Mouse (Mus musculus): ENCODE measurements around the gene Gstm6.
A peak's percentile ranks its signal among the peaks of the same experiment; 100 is the strongest.
"Not testable (repeated sequence)": the region's sequence is repeated elsewhere in the genome, so short reads cannot be mapped to it uniquely, and the experiment has no call there.

Gstm6 gene

DNA sequence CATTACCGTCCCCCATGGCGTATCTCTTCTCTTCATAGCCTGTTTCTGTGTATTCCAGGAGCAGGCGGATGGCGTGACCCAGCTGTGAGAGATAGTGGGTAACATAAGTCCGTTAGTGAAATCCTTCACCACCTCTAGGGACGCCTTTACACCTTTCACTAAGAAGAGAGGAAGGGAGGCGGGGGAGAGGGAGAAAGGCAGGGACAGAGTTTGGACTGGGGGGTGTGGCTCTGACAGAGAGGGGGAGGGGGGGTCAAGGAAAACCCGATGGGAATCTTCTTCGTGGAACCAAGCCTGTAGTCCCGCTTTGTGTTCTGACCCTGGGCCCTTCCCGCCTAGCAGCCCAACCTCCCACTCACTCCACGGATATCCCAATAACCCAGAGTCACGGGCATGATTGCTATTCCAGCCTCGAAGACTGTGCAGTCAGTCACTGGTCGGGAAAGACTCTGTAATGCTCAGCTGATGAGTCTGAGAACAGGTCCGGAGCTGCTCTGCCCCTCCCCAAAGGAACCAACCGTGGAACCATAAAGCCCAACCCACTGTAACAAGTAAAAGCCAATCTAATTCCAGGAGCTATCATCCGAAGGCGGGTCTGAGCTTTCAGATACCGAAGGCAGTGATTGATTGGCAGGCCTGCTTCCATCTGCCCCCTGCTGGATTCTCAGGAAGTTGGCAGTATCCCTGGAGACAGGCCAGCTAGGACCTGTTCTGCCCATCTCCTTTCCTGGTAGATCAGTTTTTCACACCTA lies at the start of gene Gstm6:
TSS of gene Gstm6 (minus strand) at position 511 of the 752 bp plus-strand sequence.
- no peak for DNase-seq (ENCODE audit: low spot score in 2 of 2)

DNA sequence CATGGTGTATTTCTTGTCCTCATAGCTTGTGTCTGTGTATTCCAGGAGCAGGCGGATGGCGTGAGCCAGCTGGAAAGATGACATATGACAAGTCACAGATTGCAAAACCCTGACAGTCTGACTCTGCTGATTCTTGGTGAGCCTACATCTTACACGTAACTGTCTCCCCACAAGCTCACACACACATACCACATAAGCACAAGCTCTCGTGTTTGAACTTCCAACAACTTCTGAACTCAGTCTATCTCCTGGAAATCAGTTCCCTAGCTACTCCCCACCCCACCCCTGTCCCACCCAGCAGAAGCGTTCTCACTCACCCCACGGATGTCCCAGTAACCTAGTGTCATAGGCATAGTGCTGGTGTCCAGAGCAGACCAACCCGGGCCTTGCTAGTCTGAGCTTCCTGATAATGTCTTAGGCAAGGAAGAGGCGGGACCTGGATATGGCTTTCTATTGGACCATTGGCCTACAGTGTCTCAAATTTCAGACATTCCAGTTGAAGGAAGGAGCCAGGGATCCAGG lies 42.6 kb upstream of the Gstm6 start, which contains the start of gene Gstm2:
TSS of gene Gstm2 (minus strand) at position 413 of the 522 bp plus-strand sequence.
- DNase-seq (ENCODE audit: low spot score in 2 of 2) = no peak

DNA sequence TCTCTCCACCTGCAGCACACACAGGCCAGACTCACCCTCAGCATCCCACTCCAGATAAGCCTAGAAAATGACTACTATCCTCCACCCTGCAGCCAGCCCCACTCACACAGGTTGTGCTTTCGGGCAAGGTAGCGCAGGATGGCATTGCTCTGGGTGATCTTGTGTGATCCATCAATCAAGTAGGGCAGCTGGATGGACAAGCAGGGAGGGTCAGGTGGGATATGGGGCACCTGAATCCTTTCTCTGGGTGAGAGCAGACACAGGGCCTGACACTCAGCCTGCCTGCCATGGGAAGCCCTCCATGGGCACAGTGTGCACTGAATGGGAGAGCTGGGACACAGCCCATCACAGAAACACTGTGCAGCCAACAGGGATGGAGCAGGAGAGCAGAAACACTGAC lies 41.6 kb upstream of the Gstm6 start:
- not testable (repeated sequence) for DNase-seq (ENCODE audit: low spot score in 2 of 2)

DNA sequence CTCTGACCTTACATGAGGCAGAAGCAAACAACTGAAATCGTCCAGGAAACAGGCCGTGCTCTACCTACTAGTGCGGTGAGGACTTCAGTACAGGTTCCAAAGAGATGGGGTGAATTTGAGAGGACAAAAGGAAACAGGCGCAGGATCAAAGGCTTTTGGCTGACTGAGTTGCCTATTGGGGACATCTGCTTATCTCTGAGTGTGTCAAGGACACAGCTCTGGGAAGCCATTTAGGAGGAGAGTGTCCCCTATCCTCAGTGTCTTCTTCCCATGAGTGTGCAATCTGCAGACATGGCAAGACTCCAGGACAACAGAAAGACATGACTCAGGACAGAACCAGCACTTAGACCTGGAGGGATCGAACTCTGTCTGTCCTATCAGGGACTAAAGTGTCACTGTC lies 40.9 kb upstream of the Gstm6 start:
- no peak for DNase-seq (ENCODE audit: low spot score in 2 of 2)

DNA sequence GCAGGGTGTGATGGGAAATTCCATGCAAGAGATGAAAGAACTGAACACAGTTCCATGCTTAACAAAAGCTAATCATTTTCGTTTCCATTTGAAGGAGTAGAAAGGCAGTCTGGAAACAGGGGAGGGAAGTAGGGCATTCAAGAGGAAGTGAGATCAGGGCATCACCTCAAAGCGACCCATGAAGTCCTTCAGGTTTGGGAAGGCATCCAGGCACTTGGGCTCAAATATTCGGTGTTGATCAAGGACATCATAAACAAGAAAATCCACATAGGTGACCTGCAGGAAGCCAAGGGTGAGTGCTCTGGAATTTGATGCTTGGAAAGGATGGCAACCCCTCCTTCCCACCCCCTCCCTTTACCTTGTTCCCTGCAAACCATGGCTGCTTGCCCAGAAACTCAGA lies 40.2 kb upstream of the Gstm6 start:
- DNase-seq (ENCODE audit: low spot score in 2 of 2) = no peak

DNA sequence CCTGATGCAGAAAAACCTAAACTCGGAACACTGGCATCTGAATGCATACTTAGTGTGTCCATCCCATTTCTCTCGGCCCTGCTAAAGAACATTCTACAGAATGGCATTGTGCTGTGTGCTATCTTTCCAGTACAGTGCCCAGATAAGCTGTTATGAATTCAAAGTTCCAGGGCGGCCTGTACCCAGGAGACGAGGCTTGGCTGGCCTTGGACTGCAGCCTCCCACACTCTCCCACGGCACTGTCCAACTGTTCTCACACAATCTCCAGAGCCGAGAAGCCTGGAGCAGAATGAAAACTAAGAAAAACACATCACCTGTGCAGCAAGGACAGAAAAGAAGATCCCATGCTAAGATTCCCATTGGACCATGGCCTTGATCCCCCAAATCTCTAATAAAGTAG lies 39.2 kb upstream of the Gstm6 start:
- DNase-seq (ENCODE audit: low spot score in 2 of 2) = no peak

DNA sequence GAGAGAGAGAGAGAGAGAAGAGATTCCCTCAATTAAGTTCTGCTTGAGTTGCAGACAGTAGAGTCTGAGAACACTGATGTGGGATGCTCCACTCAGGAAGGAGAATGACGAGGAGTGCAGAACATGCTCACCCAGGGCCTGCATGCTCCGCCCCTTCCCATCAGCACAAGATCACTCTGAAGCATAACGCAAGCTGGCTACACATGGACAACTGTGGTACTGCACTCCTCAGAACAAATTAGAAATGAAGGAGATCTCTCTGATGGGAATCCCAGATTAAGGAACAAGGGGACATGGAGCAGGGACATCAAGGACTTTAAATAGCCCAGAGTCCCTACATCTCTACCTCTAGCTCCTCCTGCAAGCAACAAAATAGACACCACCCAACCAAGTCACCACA lies 37.7 kb upstream of the Gstm6 start:
- DNase-seq (ENCODE audit: low spot score in 2 of 2) = no peak

DNA sequence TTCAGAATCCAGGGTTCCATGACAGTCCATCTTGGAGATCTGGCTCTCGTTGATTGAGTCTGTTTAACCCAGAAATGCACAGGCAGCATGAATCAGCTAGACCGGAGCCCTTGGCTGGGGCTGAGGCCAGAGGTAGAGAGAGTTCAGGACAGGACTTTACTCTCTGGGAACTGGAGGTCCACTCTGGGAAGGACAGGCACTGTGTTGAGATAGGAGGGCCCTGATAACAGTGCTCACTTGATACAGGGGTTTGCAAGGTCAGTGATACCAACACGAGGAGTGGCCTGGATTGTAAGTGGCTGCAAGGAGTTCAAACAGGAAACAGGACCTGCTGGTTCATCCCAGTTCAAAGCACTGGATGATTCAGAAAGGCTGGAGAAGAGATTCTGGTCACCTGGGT lies 34.1 kb upstream of the Gstm6 start:
- DNase-seq (ENCODE audit: low spot score in 2 of 2) = no peak

DNA sequence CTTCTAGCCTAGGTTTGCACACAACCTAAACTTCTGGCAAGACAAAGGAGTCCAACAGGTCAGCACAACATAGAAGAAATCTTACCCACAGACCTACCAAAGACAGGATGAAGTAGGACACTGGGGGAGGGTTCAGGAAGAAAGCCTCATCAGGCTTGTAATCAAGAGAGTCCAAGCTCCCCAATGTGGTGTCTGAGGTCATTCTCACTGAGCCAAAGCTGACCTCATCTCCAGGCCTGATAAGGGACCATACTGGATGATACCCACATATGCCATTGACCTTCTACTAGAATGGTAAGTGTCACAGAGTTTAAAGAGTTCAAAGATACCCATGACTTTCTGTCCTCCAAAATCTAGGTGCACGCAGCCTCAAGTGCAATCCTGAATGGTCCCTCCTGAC lies 30.7 kb upstream of the Gstm6 start:
- DNase-seq (ENCODE audit: low spot score in 2 of 2) = no peak

DNA sequence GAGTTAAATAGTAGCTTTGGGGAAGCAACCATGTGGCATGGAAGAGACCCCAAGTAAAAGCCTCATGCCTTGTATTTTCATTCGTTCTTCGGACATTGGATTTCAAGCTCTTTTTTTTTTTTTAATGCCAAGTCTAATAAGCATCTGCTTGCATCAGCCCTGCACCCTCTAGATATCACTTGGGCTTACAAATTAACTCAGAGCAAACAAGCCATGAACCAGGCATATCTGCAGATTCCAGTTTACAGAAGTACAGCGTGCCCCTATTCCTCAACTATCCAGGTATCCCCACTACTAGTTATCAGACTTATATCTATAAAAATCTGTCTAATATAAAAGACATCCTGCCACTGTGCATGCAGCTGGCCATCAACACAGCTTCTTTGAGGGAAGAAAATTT lies 28.5 kb upstream of the Gstm6 start:
- no peak for DNase-seq (ENCODE audit: low spot score in 2 of 2)

DNA sequence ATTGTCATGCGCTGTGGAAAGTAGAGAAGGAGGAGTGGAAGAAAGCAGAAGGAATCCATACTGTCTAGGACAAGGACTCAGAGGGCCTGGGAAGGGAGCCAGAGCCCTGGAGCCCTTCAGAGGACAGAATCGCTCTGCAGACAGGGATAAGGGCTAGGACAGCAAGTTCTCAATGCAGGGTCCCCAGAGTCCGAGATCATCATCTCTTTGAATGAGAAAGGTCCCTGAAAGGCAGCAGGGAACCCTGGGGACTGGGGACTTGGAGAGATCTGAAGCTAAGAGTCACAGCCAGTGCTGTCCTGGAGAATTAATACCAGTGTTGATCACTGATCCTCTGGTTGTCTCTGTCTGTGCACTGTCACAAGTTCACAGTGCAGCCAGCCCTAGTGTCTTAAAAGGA lies 27.6 kb upstream of the Gstm6 start:
- DNase-seq (ENCODE audit: low spot score in 2 of 2) = not testable (repeated sequence)

DNA sequence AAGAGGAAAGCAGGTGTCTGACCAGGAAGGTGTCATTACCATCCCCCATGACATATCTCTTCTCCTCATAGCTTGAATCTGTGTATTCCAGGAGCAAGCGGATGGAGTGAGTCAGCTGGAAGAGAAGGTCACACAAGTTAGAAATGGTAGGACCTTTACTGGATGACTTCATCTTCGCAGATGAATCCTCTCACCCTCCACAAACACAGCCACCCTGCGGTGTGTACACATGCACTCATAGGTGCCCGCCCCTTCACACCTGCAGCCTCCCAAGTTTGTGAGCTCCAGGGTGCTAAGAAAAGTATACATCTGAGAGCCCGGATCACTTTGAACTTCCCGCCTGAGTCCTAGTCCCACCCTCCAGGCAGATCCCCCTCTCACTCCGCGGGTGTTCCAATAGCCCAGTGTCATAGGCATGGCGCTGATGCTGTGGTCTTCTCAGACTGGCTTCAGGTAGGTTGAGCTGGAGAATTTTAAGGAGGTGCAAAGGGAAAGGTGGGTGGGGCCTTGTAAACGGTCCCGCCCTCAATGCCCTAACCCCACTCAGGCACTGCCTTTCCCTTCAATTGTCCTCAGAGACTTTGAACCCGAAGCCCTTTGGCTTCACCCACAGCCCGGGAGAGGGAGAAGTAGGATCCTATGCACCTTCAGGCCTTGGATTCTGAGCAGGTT lies 25.3 kb upstream of the Gstm6 start, which contains the start of gene Gstm3:
TSS of gene Gstm3 (minus strand) at position 560 of the 672 bp plus-strand sequence.
- DNase-seq (ENCODE audit: low spot score in 2 of 2) = no peak

DNA sequence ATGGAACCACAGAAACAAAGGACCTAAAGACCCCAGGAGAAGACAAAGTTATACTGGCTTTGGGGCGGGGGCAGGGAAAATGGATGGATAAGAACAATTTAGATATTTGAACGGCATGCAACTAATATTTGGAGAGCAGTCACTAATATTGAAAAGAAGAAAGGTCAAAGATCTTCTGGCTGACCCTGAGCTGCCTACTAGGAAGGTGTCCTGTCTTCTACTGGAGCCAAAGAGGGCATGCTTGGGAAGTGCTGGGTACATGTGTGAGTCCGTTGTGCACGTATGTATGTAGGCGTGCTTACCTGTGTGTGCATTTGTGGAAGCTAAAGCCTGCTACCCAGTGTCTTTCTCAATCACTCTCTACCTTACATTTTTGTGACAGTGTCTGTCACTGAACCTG lies 23.1 kb upstream of the Gstm6 start:
- DNase-seq (ENCODE audit: low spot score in 2 of 2) = no peak

DNA sequence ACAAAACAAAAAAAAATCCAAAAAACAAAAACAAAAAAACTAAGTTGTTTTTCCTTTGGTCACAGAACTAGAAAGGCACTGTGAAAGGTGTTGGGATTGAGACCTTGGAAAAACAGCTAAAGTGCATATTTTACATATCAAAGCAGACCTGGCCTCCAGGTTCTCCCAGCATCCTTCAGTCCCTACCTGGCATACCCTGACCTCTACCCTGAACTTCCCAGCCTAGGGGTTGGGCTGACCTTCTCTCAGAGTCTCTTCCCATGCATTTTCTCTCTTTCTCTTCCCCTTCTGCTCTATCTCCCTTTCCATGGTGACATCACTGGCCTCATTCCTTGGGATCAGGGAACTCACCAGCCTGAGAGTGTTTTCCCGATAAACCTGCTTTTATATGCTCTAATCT lies 22.0 kb upstream of the Gstm6 start:
- no peak for DNase-seq (ENCODE audit: low spot score in 2 of 2)

DNA sequence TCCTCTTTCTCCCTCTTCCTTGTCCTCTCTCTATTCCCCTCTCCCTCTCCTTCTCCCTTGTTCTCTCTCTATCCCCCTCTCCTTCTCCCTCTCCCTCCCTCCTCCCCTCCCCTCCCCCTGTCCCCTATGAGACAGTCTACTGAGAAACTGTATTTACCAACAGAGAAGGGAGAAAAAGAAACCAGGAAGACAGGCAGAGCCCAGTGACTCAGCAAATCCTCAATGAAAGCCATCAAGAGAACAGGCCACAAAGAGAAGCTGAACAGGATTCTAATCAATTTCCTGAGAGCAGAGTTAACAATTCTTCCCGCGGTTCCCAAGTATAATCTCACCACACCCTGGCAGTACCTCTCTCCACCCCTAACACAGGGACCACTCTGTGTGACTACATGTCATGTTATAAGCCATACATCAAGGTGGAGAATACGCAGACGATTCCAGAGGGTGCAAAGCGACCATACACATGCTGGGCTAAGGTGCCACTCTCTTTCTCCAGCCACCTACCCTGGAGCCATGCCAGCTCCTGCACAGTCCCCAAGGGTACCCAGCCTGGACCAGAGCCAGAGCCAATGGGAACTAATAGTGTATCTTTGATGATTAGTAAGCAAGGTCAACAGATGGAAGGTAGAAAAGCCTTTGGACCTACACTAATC lies 21.2 kb upstream of the Gstm6 start:
- no peak for DNase-seq (ENCODE audit: low spot score in 2 of 2)

DNA sequence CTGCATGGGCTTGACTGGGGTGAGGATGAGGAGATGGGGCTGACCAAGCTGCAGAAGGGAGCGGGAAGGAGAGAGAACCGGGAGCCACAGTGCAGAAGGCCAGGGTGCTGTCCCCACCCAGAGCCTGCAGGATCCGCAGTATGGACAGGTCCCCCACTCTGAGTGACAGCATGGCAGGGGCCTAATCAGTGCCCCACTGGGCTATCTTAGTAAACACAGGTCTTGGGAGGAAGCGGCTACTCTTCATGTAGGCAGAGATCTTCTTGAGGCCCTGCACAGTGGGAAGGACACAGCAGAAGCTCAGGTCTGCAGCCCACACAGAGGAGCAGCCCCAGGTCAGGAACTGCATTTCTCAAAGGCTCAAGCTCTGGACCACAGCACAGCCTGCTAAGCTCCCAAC lies 20.5 kb upstream of the Gstm6 start:
- DNase-seq (ENCODE audit: low spot score in 2 of 2) = no peak

DNA sequence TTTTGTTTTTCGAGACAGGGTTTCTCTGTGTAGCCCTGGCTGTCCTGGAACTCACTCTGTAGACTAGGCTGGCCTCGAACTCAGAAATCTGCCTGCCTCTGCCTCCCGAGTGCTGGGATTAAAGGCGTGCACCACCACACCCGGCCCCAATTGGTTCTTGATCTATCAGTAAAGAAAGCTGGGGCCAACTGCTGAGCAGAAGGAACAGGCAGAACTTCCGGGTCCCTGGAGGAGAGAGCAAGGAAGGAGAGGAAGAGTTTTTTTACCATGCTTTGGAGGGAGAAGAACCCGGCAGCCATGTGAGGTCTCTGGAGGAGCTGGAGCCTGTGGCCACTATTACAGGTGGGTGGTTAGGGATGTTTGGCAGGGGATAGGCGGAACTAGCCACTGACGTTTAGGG lies 11.7 kb upstream of the Gstm6 start:
- DNase-seq (ENCODE audit: low spot score in 2 of 2) = not testable (repeated sequence)

DNA sequence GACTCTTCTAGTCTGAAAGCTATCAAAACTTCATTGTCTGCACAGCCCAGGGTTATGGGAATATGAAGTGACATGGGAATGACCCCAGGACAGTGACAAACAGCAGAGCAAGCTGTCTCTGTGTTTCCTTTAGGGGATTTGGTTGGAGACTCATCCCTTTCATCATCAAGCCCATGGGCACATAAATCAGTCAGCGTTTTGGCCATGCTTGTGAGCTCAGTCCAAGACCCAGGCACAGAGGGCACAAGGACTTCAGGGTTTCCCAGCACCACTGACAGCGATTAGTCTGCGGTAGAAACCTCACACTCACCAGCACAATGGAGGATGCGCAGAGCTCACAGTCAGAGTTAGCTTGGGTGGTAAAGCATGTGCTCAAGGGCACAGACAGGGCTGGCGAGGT lies 10.4 kb upstream of the Gstm6 start:
- no peak for DNase-seq (ENCODE audit: low spot score in 2 of 2)

DNA sequence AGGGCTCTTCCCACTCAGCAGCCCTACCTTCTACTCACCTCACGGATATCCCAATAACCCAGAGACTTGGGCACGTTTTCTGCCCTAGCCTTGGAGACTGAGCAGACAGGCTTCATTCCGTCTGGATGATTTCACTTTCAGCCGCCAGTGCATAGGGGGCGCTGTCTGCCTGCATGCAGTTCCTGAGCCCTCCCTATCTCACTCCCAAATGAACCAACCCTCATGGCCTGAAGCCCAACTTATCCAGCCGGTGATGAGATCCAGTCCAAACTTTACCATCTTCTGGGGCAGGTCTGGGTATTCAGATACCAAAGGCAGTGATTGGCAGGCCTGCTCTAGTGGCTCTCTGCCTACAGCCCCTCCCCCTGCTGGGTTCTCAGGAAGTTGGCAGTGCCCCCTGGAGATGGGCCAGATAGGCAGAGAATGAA lies 9.8 kb upstream of the Gstm6 start:
- DNase-seq (ENCODE audit: low spot score in 2 of 2) = peak in 1 of 2 experiments; percentile 29

DNA sequence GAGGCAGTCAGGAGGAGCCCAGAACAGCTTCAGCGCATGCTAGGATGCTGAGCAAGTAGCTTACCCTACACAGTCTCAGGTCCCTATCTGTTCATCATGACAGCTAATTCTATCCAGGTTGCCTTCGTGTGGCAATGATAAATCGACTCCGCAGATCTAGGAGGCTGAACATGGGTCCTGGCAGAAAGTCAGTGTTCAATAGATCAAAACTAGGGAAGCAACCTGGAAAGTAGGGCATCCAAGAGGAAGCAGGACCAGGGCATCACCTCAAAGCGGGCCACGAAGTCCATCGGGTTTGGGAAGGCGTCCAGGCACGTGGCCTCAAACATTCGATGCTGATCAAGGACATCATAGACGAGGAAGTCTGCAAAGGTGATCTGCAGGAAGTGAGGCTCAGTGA lies 7.0 kb upstream of the Gstm6 start:
- no peak for DNase-seq (ENCODE audit: low spot score in 2 of 2)

DNA sequence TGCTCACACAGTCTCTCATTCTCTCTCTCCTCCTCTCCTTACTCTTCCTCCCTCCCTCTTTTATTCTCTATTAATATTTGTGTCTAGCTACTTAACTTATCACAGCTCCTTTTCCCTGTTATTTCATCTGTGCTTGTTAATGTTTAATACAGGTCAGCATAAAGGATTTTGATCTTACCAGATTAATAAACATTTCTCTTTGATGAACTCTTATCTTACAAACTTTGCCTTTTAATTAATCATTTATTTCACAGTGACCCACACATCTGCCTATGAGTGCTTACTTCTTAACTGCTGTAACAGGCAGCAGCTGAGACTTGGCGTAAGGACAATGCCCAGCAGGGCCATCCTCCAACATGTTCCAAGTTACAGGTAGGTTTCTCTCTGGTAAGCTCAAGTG lies 5.9 kb upstream of the Gstm6 start:
- not testable (repeated sequence) for DNase-seq (ENCODE audit: low spot score in 2 of 2)

DNA sequence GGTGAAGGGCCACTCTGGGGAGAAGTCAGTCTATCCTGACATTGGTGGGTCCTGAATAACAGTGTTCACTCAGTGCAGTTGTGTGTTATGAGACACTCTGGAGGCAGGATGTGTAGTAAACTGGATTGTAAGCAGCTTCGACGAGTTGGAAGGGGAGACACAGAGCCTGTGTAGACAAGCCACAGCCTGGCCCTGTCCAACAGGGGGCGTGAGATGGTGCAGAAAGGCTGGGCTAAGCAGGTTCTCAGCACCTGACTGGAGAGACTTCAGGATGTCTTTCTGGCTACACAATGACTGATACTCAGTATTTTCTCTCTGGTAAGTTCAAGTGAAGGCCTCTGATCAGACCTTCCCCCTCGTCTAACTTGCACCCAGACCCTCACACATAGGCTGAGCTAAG lies 2.2 kb upstream of the Gstm6 start:
- no peak for DNase-seq (ENCODE audit: low spot score in 2 of 2)

DNA sequence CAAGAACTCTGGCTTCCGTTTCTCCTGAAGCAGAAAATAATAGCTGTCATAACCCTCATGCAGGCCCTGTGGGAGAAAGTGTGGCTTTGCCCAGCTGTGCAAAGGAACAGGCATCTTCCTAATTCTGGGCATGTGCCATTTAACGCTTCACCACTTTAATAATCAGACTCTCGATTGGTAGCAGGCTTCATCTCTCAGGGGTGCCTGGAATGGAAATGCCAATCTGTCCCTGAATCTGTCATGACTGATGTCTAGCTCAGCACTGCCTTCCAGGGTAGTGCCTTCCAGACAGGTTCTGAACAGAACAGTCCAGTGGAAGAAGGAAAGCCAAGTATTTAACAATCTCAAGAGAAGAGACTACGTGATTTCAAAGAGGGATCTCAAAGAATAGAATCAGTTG lies 2.3 kb downstream of the Gstm6 start:
- DNase-seq (ENCODE audit: low spot score in 2 of 2) = no peak
